Mouse (Mus musculus): Measurements from ENCODE around the gene Eda2r.

The Eda2r gene

DNA sequence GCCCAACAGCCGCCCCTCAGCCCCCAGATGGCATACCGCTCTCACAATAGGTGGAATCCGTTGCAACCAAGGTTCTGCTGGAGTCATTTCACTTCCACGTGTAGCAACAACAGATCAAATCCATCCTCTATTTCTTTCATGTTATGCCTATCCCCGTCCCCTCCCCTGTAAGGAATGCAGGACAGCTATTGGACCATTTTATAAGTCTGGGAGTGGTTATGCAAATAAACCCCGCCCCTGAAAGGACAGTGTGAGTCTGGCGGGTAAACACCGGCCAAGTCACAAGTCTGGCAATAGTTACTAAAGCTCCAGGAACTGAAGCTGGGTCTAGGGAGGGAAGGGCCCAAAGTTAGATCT is at the start of gene Eda2r:
Gene Eda2r (minus strand): TSS at position 152 of the 357 bp plus-strand sequence.
- TF ChIP-seq GATA4 (IDR thresholded peaks at IDR 0.05; ENCODE audit: insufficient replicate concordance, low read length), result no peak

DNA sequence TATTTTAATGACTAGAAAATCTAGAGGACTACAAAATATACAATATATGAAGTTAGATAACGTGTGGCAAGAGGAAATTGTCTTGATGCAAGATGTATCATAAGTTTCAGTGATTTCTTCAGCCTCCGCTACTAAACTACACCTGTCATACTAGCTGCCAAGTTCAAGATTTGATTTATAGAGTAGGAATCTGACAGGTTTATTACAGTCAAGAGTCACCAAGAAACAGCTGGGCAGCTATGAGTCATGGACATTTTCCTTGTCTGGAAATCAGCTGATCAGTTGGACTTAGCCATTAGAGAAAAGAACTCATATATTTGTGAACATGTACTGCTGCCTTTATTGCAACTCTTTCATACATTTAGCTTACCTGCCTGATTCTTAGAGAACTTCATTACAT is 20.9 kb upstream of the Eda2r start:
- TF ChIP-seq GATA4 (IDR thresholded peaks at IDR 0.05; ENCODE audit: insufficient replicate concordance, low read length), result no peak

GRCm38 (mm10) chrX:97378076-97378475 is 1.1 kb upstream of the Eda2r start:
- no peak for TF ChIP-seq GATA4 (IDR thresholded peaks at IDR 0.05; ENCODE audit: insufficient replicate concordance, low read length)

GRCm38 (mm10) chrX:97376321-97377064 is 523 bp downstream of the Eda2r start:
- TF ChIP-seq GATA4 (IDR thresholded peaks at IDR 0.05; ENCODE audit: insufficient replicate concordance, low read length), result peak; percentile 24; the same call in 1 of the 2 replicates

DNA sequence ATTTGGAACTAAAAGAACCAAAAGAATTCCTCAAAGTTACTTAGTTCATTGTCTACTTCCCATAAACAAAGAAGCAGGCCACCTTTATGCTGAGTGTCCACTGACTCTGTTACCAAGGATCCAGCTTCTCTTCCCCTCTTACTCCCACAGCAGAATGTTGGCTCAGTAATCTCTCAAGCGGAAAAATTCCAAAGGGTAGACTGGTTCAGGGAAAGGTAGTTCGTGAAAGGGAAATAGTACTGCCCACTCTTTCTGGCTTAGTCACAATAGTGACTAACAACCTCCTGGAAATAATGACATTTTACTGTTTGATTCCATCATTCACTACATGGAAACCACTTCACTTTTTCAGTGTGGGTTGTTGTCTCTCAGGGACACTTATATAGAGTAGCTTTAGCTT is 4.2 kb downstream of the Eda2r start:
- no peak for TF ChIP-seq GATA4 (IDR thresholded peaks at IDR 0.05; ENCODE audit: insufficient replicate concordance, low read length)

DNA sequence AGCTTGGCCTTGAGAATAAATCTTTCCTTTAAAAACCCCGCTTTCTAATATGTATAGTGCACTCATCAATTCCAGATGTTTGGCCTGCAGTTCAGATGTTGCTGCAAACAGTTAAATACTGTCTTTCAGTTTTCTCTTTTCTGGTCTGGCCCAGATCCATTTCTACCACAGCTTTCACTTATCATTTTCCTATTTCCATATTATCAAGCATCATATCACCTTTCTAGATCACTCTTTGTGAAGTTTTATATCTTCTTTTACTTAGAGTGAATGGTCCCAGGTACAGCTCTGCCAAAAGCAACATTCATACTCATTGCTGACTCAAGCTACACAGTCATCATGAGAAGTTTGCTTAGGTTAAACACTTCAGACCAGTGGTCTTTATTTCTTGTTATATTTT is 7.8 kb downstream of the Eda2r start:
- TF ChIP-seq GATA4 (IDR thresholded peaks at IDR 0.05; ENCODE audit: insufficient replicate concordance, low read length), result no peak

- TF ChIP-seq GATA4 (IDR thresholded peaks at IDR 0.05; ENCODE audit: insufficient replicate concordance, low read length), result no peak
These were observed 8.3 kb downstream of the Eda2r start for GRCm38 (mm10) chrX:97368741-97369140.

- TF ChIP-seq GATA4 (IDR thresholded peaks at IDR 0.05; ENCODE audit: insufficient replicate concordance, low read length), result no peak
These were observed 16.1 kb downstream of the Eda2r start for GRCm38 (mm10) chrX:97360919-97361318.

DNA sequence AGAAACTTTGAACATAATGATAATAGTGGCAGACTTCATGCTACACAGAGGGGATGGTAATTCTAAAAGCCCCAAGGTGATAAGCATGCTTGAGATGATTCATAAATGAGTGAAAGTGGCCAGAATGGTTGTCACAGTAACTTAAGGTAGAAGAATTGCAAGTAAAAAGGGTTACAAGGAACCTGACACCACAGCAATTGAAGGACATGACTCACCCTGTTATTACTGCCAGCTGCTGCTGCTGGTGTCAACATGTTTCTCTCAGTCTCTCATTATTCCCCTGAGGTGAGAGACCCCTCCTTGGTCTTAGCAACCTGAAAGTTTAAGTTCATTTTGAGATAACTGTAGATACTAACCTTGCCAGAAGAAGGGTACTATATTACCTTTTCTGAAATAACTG is 49.1 kb downstream of the Eda2r start:
- TF ChIP-seq GATA4 (IDR thresholded peaks at IDR 0.05; ENCODE audit: insufficient replicate concordance, low read length), result no peak
